Mouse (Mus musculus): ENCODE results near the gene Gkn1. TPM values are rescaled to one million over a fixed set of nuclear protein-coding genes. Genes with fewer than 3 reads are reported as not detected.

Gene Gkn1
- total RNA-seq, 2 experiments from 2014 or later: not detected

DNA sequence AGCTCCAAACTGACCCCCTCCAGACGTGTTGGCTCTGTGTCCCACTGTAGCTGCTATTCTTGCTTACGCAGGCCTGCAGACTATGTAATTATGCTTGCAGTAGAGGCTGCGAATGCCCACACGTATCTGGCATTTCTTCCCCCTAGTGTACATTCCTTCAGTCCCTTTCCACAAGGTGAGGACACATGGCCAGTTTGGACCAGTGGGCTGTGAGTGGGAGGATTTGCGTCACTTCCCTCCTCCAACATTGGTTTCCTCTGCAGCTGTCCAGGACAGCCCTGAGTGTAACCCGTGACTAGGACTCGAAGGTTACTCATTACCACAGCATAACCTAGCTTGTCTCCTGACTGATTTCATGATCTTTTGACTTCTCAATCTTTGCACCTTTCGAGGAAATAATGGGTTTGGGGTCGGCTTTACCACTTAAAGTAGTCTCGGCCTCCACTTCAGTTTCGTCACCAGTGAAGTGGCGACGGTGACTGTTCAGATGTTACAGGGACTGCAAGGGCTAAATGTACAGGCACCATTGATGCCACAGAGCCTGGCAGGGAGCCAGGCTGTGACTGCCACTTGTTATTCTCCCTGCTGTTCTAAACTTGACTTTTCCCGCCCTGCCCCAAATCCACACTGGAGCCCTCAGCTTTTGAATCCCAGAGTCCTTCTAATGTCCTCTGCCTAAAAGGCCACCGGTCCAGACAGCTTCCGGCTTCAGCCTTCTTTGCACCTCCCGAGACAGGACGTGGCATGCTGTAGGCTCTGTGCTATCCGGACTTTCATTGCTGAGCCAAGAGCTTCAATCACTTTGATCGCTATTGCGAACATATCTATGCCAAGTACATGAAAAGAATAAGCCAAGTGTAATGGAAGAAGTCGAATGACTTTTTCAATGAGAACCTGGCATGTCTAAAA lies 22.2 kb downstream of the Gkn1 start:
- ATAC-seq (replicated peaks; ENCODE audit: low FRiP score, poor library complexity, severe bottlenecking): no peak

DNA sequence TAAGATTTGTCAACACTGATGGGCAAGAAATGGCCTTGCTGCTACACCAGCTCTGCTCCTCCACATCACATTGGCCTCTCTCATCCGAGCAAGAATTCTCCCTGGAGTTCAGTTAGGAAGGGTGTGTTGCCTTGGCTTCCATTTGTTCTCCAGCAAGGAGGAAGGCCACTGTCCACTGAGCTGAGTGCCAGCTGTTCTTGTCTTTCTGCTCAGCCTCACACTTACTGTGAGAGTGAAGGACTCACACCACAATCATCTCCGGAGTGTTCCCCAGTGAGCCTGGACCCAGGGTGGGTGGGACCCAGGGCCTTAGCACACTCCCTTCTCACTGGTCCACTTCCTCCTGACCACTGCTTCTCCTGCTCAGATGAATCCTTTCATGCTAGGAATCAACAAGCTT lies 23.8 kb downstream of the Gkn1 start:
- no peak for ATAC-seq (replicated peaks; ENCODE audit: low FRiP score, poor library complexity, severe bottlenecking)

DNA sequence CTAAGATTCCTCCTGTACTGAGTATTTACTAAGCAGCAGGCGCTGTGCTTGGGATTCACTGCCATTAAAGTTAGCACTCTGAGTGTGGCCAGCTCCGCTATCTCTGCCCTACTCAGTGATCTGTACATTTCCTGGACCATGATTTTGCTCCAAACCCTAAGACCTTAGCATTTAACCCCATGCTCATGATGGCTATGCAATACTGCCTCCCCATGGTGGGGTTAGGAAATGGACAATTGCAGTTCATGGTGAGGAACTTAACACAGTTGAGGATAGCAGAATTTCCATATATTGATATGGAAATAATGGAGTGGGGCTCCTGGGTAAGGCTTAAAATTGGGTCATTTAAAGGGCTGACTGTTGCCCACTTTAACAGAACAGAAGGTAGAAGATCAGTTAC lies 27.4 kb downstream of the Gkn1 start:
- ATAC-seq (replicated peaks; ENCODE audit: low FRiP score, poor library complexity, severe bottlenecking): no peak

DNA sequence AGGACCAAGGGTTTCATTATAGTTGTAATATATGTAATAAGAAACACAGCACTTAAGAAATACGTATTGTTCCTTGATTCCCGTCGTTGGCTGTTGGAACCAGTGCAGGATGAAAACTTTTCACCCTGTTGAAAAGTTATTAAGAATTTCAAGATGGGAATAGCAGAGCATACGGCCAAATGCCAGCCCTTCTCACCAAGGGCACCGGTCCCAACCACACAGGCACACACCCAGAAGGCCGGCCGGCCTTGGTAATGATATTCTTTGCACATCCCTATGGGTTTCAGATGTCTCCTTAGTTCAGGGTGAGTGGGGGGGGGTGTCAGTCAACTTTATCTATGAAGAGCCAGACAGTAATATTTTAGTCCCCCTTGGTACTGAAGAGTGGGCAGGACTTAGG lies 32.1 kb downstream of the Gkn1 start:
- ATAC-seq (replicated peaks; ENCODE audit: low FRiP score, poor library complexity, severe bottlenecking): no peak

GRCm38 (mm10) chr6:87316966-87317365 lies 33.8 kb downstream of the Gkn1 start:
- no peak for ATAC-seq (replicated peaks; ENCODE audit: low FRiP score, poor library complexity, severe bottlenecking)

- ATAC-seq (replicated peaks; ENCODE audit: low FRiP score, poor library complexity, severe bottlenecking): no peak
Measured at GRCm38 (mm10) chr6:87312761-87313160, 38.0 kb downstream of the Gkn1 start.

DNA sequence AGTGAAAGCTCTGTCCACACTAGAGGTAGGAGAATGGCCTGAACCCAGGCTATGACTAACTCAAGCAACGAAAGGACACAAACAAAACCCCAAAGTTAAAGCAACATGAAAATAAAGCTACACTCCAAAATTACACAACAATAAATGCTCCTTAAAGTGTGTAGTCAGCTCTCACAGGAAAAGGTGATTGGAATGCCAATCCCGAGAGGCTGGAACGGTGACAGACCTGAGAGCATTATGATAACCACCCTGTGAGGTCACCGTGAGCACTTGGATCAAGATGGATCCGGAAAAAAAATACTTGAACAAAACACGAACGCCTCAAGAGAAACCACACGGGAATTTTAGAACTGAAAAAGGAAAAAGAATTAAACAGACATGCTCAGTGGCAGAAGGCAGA lies 46.3 kb downstream of the Gkn1 start:
- no peak for ATAC-seq (replicated peaks; ENCODE audit: low FRiP score, poor library complexity, severe bottlenecking)

DNA sequence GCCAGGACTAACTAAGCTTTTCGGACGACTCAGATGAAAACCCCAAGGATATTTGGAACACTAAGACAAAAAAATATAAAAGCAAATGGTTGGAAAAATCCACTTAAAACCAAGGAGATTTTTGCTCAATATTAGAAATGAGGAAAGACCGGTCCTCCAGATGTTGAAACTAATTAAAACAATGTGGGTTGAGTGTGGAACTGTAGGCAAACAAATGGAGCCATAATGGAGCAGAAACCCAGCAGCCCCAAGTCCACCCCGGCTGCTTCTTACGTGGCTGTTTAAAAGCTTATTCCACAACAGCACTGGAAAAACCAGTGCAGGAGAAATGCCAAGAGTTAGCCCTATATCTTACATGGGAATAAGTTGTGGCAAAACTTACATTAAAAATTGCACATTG lies 48.0 kb downstream of the Gkn1 start:
- ATAC-seq (replicated peaks; ENCODE audit: low FRiP score, poor library complexity, severe bottlenecking): no peak

DNA sequence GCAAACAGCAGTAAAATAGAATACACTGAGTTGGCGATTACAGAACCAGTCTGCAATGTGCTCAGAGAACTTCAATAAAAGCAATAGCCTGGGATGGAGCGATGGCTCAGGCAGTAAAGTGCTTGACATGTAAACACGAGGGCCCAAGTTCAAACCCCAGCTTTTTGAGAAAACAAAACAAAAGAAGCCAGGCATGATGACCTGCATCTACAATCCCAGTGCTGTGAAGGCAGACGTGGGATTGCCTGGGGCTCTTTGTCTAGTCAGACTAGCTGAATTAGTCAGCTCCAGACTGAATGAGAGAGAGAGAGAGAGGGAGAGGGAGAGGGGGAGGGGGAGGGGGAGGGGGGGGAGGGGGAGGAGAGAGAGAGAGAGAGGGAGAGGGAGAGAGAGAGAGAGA lies 48.8 kb downstream of the Gkn1 start:
- no peak for ATAC-seq (replicated peaks; ENCODE audit: low FRiP score, poor library complexity, severe bottlenecking)

Other genes with a start within 250 kb of the Gkn1 start
- not detected in 2 replicates for gene D6Ertd527e, start 246.2 kb downstream of the Gkn1 start, total RNA-seq (2015; ENCODE audit: low replicate concordance)
- gene D6Ertd527e, start 246.2 kb downstream of the Gkn1 start, total RNA-seq (2017; ENCODE audit: low replicate concordance): not detected in 2 replicates
- 1.7 and 5.0 TPM in 2 replicates for gene Antxr1, start 15.1 kb downstream of the Gkn1 start, total RNA-seq (2015; ENCODE audit: low replicate concordance)
- 0.39 TPM in 1 of 2 replicates, not detected in the other for gene Antxr1, start 15.1 kb downstream of the Gkn1 start, total RNA-seq (2017; ENCODE audit: low replicate concordance)
- gene Gkn2, start 22.4 kb upstream of the Gkn1 start, total RNA-seq (2015; ENCODE audit: low replicate concordance): not detected in 2 replicates
- gene Gkn2, start 22.4 kb upstream of the Gkn1 start, total RNA-seq (2017; ENCODE audit: low replicate concordance): not detected in 2 replicates
- not detected in 2 replicates for gene Gkn3, start 38.0 kb upstream of the Gkn1 start, total RNA-seq (2015; ENCODE audit: low replicate concordance)
- not detected in 2 replicates for gene Gkn3, start 38.0 kb upstream of the Gkn1 start, total RNA-seq (2017; ENCODE audit: low replicate concordance)
- gene Bmp10, start 78.1 kb upstream of the Gkn1 start, total RNA-seq (2015; ENCODE audit: low replicate concordance): not detected in 2 replicates
- not detected in 2 replicates for gene Bmp10, start 78.1 kb upstream of the Gkn1 start, total RNA-seq (2017; ENCODE audit: low replicate concordance)
- 3.2 and 7.1 TPM in 2 replicates for gene Arhgap25, start 182.3 kb upstream of the Gkn1 start, total RNA-seq (2015; ENCODE audit: low replicate concordance)
- gene Arhgap25, start 182.3 kb upstream of the Gkn1 start, total RNA-seq (2017; ENCODE audit: low replicate concordance): 8.6 and 11.2 TPM in 2 replicates
- gene Prokr1, start 239.8 kb upstream of the Gkn1 start, total RNA-seq (2015; ENCODE audit: low replicate concordance): 6.5 and 8.4 TPM in 2 replicates
- gene Prokr1, start 239.8 kb upstream of the Gkn1 start, total RNA-seq (2017; ENCODE audit: low replicate concordance): 5.4 and 6.2 TPM in 2 replicates

Data from erythroid progenitor cell, adult 5-6 weeks (primary cell).